Mouse (Mus musculus) central nervous system, embryonic 18 days (tissue): ENCODE measurements around the gene Osbp2. TPM values are rescaled to one million over a fixed set of nuclear protein-coding genes. Genes with fewer than 3 reads are reported as not detected.

Experiments
- polyA plus RNA-seq: library from polyadenylated mRNA; depleted of rRNA; stranded (reverse); fragments of >200 nt; gene quantifications from 2 replicates; pipeline ENCODE4 v1.2.3, GENCODE M21; 2012; rRNA removed

Osbp2 gene
- polyA plus RNA-seq, result 37.8 and 38.4 TPM in 2 replicates

GRCm38 (mm10) chr11:3863454-3864112 is at the start of gene Osbp2:
Gene Osbp2 (minus strand): TSS chr11:3863903.

DNA sequence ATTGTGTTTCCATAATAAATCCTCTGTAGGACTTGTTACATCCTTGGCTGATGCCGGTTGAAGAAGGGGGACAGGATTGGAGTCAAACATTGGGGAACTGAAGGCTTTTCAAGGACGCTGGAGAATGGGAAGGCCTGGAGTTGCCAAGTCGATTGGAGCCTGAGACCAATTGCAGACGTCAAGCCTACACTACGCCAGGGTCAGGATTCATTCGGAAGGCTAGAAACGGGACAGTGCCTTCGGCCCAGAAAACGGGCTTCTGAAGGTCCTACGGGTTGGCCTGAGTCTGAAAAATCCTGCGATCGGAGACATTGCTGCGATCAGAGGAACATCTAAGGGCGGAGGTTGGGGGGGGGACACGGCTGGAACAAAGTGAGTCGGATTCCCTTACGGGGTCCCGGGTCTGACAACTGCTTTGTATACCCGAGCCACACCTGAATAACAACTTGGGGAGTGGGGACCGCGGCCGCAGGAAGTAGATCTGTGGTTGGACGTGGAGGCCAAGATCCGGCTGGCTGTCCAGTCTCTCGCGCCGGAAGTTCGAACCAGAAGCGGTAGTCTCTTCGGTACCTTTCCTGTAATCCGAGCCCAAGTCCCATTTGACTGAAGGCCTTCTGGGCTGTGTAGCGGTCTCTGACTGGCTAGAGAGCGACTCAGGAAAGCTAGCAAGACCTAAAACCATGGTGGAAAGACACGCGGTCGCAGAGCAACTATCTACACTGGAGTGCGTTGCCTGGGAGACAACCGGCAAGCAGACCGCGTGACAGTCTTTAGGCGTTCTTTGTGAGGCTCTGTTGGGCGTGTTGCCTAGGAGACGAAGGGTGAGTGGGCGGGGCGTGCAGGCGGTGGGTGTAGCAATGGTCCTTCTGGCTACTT is 30.9 kb upstream of the Osbp2 start, which contains the start of the genes 4921536K21Rik and Dusp18:
Gene 4921536K21Rik (minus strand): TSS at position 693 of the 876 bp plus-strand sequence.
Gene Dusp18 (plus strand): TSS at position 835 of the 876 bp plus-strand sequence.

Other genes starting within 250 kb of the Osbp2 start
- 37.3 and 39.4 TPM in 2 replicates for gene Morc2a, start 214.7 kb downstream of the Osbp2 start, polyA plus RNA-seq
- 0.63 and 0.74 TPM in 2 replicates for gene 4921536K21Rik, start 31.2 kb upstream of the Osbp2 start, polyA plus RNA-seq
- 18.3 and 21.1 TPM in 2 replicates for gene Dusp18, start 31.3 kb upstream of the Osbp2 start, polyA plus RNA-seq
- 17.3 and 18.8 TPM in 2 replicates for gene Slc35e4, start 50.8 kb upstream of the Osbp2 start, polyA plus RNA-seq
- 16.9 and 17.0 TPM in 2 replicates for gene Tcn2, start 68.3 kb upstream of the Osbp2 start, polyA plus RNA-seq
- gene Pes1, start 100.1 kb upstream of the Osbp2 start, polyA plus RNA-seq, result 52.6 and 54.8 TPM in 2 replicates
- gene 4930556J24Rik, start 112.9 kb upstream of the Osbp2 start, polyA plus RNA-seq, result not detected in 2 replicates
- 8.3 and 10.2 TPM in 2 replicates for gene Gal3st1, start 119.7 kb upstream of the Osbp2 start, polyA plus RNA-seq
- 0.03 TPM in 1 of 2 replicates, not detected in the other for gene Sec14l4, start 167.6 kb upstream of the Osbp2 start, polyA plus RNA-seq
- 1.5 and 2.0 TPM in 2 replicates for gene Sec14l3, start 200.9 kb upstream of the Osbp2 start, polyA plus RNA-seq
- 9.8 and 10.4 TPM in 2 replicates for gene Mtfp1, start 231.5 kb upstream of the Osbp2 start, polyA plus RNA-seq